Mouse (Mus musculus) kidney, embryonic 16.5 days (tissue): ENCODE results near the gene Jagn1. TPM values are rescaled to one million over a fixed set of nuclear protein-coding genes. Genes with fewer than 3 reads are reported as not detected.

Experiments
- ATAC-seq: fragments of 200-750 bp; cut with Nextera tagmentation; 2 replicates; pipeline ENCODE4 v1.8.0; 2017; ENCODE audit warnings: moderate TSS enrichment; ENCODE audit not compliant: low FRiP score, low TSS enrichment
- H3K27ac ChIP-seq: fragments of 300-500 bp; sonication (generic); 2 replicates; pipeline ENCODE4 v1.5.1; 2014; ENCODE audit warnings: low read length
- H3K27me3 ChIP-seq: fragments of 300-500 bp; sonication (generic); 2 replicates; pipeline ENCODE4 v1.6.1; 2014; ENCODE audit warnings: low read length, control low read depth, mixed read lengths; ENCODE audit not compliant: insufficient read depth
- H3K36me3 ChIP-seq: fragments of 300-500 bp; sonication (generic); 2 replicates; pipeline ENCODE4 v1.6.1; 2014; ENCODE audit warnings: low read length, control low read depth, mixed read lengths; ENCODE audit not compliant: insufficient read depth
- H3K4me1 ChIP-seq: fragments of 300-500 bp; sonication (generic); 2 replicates; pipeline ENCODE4 v1.6.1; 2014; ENCODE audit warnings: low read length, control low read depth, mixed read lengths; ENCODE audit not compliant: insufficient read depth
- H3K4me2 ChIP-seq: fragments of 300-500 bp; sonication (generic); replicated peaks from 2 replicates; pipeline ENCODE4 v1.6.1; 2014; ENCODE audit warnings: low read depth, low read length
- H3K4me3 ChIP-seq: fragments of 300-500 bp; sonication (generic); 2 replicates; pipeline ENCODE4 v1.5.1; 2014; ENCODE audit warnings: mild to moderate bottlenecking, low read length
- H3K9ac ChIP-seq: fragments of 300-500 bp; sonication (generic); replicated peaks from 2 replicates; pipeline ENCODE4 v1.6.1; 2014; ENCODE audit warnings: low read length
- H3K9me3 ChIP-seq: fragments of 300-500 bp; sonication (generic); 2 replicates; pipeline ENCODE4 v1.6.1; 2016; ENCODE audit warnings: low read length, control low read depth
- WGBS: fragments of 180-500 bp; shearing (Covaris S2); extraction: QIAGEN DNeasy Blood & Tissue Kit; methylation state at CpG from one replicate; pipeline ENCODE4 v1.1.7; 2014; 5-methylcytosine and 5-hydroxymethylcytosine counted together
- polyA plus RNA-seq: library from polyadenylated mRNA; unstranded; fragments of >200 nt; fragmentation: Nextera tagmentation; extraction: Ambion mirVana; gene quantifications from 2 replicates; pipeline ENCODE4 v1.2.1, GENCODE M21; 2015

The Jagn1 gene
- polyA plus RNA-seq, 1 experiment from 2014 or later = 121 TPM

DNA sequence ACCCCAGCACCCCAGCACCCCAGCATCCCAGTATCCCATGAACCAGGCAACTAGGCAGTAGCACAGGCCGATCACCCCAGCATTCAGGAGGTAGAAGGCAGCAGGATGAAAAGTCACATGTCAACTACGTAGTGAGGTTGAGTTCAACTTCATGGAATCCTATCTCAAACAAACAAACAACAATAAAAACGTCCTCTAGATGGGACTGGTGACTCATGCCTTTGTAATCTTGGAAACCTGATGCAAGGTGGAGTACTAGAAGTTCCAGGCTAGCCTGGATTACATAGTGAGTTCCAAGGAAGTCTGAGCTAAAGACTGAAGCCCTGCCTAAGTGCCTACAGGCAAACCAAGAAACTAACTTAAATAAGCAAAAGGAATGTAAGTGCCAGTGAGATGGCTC is 11.5 kb upstream of the Jagn1 start:
- ATAC-seq = no peak
- Histone ChIP-seq H3K27ac (no peak overlapping the region), H3K9me3 (peaks cover 4% of the 10 kb centered on the region; the same call in 1 of the 2 replicates), H3K9ac (no peak overlapping the region), H3K4me1 (no peaks in the 10 kb centered on the region), H3K4me2 (no peak overlapping the region), H3K36me3 (no peaks in the 10 kb centered on the region), H3K27me3 (no peaks in the 10 kb centered on the region), H3K4me3 (no peak overlapping the region)
- 47% methylated on average over 3 of the region's 3 CpGs for WGBS

DNA sequence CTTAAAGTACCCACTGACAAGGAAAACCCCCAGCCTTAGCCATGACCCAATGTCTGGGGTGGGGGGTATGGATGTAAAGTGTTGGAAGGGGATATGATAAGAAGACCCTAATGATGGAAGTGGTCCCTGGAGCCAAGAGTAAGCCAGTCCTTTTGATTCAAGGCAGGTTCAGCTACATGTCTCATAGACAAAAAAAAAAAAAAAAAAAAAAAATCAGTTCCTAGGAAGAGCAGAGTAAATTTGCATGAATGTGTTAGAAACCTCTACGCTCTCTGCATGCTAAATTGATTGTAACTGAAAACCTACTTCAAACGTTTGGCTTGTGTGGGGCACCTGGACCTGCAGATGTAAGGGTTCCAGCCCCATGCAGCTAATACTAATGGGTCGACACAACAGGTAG is 10.6 kb upstream of the Jagn1 start:
- Histone ChIP-seq H3K27me3 (no peaks in the 10 kb centered on the region), H3K9me3 (peaks cover 4% of the 10 kb centered on the region; the same call in 1 of the 2 replicates), H3K4me2 (no peak overlapping the region), H3K9ac (no peak overlapping the region), H3K36me3 (no peaks in the 10 kb centered on the region), H3K4me3 (no peak overlapping the region), H3K4me1 (no peaks in the 10 kb centered on the region), H3K27ac (no peak overlapping the region)
- 46% methylated on average over 3 of the region's 3 CpGs for WGBS
- ATAC-seq = no peak

DNA sequence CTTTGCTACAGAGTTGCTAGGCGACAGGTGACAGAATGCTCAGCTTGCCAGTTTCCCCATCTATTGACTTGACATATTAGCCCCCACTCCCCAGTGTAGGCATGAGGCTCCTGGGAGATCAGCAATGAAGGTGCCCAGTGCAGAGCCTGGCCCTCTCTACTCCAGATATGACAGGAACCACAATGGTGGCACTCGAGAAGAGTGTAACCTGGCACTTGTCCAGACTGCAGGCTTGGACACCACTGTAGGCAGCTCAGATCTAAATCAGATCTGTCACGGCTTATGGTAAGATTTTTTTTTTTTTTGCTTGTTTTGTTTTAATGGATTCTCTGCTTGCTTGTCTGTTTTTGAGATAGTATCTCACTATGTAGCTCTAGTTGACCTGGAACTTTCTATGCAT is 8.7 kb upstream of the Jagn1 start:
- ATAC-seq = no peak
- H3K9me3 ChIP-seq = no peaks in the 10 kb centered on the region
- no peak overlapping the region for H3K9ac ChIP-seq
- no peak overlapping the region for H3K27ac ChIP-seq
- no peaks in the 10 kb centered on the region for H3K27me3 ChIP-seq
- 64% methylated on average over 3 of the region's 3 CpGs for WGBS
- no peak overlapping the region for H3K4me2 ChIP-seq
- no peak overlapping the region for H3K4me3 ChIP-seq
- H3K36me3 ChIP-seq = no peaks in the 10 kb centered on the region
- no peaks in the 10 kb centered on the region for H3K4me1 ChIP-seq

- H3K27ac ChIP-seq = no peak overlapping the region
- H3K27me3 ChIP-seq = no peaks in the 10 kb centered on the region
- H3K36me3 ChIP-seq = no peaks in the 10 kb centered on the region
- H3K9me3 ChIP-seq = no peaks in the 10 kb centered on the region
- no peak overlapping the region for H3K9ac ChIP-seq
- no peak for ATAC-seq
- H3K4me1 ChIP-seq = no peaks in the 10 kb centered on the region
- WGBS = 77% methylated on average over 7 of the region's 7 CpGs
- no peak overlapping the region for H3K4me2 ChIP-seq
- H3K4me3 ChIP-seq = no peak overlapping the region
Observed at GRCm38 (mm10) chr6:113434691-113435090, 7.7 kb upstream of the Jagn1 start.

GRCm38 (mm10) chr6:113435664-113436205 is 6.6 kb upstream of the Jagn1 start, which contains the start of gene Cidec:
TSS of gene Cidec (minus strand) at chr6:113435760.
- H3K4me2 ChIP-seq = no peak within 1 kb of the TSS
- no peak within 1 kb of the TSS for H3K9ac ChIP-seq
- no peak for ATAC-seq
- H3K4me3 ChIP-seq = no peak within 1 kb of the TSS
- H3K27me3 ChIP-seq = no peaks in the 10 kb centered on the region
- H3K27ac ChIP-seq = no peak within 1 kb of the TSS
- no peaks in the 10 kb centered on the region for H3K9me3 ChIP-seq
- no peaks in the 10 kb centered on the region for H3K4me1 ChIP-seq
- H3K36me3 ChIP-seq = no peaks in the 10 kb centered on the region
- WGBS = 71% methylated on average over 9 of the region's 9 CpGs

- no peak for ATAC-seq
- Histone ChIP-seq H3K9me3 (no peaks in the 10 kb centered on the region), H3K4me2 (no peak overlapping the region), H3K4me1 (no peaks in the 10 kb centered on the region), H3K4me3 (no peak overlapping the region), H3K36me3 (no peaks in the 10 kb centered on the region), H3K27me3 (no peaks in the 10 kb centered on the region), H3K27ac (no peak overlapping the region), H3K9ac (no peak overlapping the region)
- WGBS = 72% methylated on average over 12 of the region's 12 CpGs
Observed at GRCm38 (mm10) chr6:113437135-113437534, 5.2 kb upstream of the Jagn1 start.

GRCm38 (mm10) chr6:113438721-113439430 is 3.5 kb upstream of the Jagn1 start:
- H3K4me2 ChIP-seq = no peak overlapping the region
- H3K4me1 ChIP-seq = peaks cover 9% of the 10 kb centered on the region
- H3K27ac ChIP-seq = no peak overlapping the region
- H3K4me3 ChIP-seq = no peak overlapping the region
- H3K9ac ChIP-seq = no peak overlapping the region
- H3K36me3 ChIP-seq = no peaks in the 10 kb centered on the region
- no peaks in the 10 kb centered on the region for H3K9me3 ChIP-seq
- no peaks in the 10 kb centered on the region for H3K27me3 ChIP-seq
- 58% methylated on average over 12 of the region's 12 CpGs for WGBS
- no peak for ATAC-seq

DNA sequence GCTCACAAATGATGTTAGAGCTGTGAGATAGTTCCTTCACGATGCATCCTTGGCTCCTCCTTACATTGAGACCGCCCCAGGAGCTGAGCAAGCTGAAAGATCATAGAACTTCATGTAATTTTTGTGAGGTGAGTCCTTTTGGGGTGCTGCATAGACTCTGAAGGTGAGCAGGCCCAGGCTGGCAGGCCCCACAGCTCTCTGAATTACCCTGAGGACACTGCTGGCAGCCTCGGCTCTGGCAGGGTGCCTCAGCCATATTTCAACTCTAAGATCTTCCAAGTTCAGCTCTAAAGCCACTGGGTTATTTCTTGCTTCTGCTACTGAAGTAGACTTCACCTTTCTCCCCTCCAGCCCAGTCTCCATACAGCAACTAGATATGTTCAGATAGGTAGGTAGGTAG is 1.7 kb upstream of the Jagn1 start:
- Histone ChIP-seq H3K36me3 (no peaks in the 10 kb centered on the region), H3K9ac (no peak overlapping the region), H3K9me3 (no peaks in the 10 kb centered on the region), H3K27me3 (no peaks in the 10 kb centered on the region), H3K4me2 (no peak overlapping the region), H3K27ac (no peak overlapping the region), H3K4me3 (no peak overlapping the region), H3K4me1 (peaks cover 17% of the 10 kb centered on the region)
- 85% methylated on average over 3 of the region's 3 CpGs for WGBS
- no peak for ATAC-seq

DNA sequence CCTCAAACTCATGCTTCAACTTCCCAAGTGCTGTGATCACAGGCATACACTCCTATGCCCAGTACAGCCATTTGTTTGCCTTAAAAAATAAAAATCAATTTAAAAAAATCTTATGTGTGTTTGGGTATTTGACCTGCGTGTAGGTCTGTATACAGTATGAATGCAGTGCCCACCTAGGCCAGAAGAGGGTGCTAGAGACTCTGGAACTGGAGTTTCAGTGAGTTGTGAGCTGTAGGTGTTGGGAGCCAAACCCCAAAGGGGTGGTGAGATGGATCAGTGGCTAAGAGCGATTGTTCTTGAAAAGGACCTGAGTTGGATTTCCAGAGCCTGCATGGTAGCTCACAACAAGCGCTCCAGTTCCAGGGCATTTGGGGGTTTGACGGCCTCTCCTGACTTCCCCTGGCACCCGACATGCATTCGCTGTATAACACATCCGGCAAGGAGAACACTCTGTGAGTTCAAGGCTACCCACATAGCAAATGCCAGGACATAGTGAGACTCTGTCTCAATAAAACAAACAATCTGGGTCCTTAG is 1.2 kb upstream of the Jagn1 start:
- Histone ChIP-seq H3K4me3 (no peak overlapping the region), H3K27ac (no peak overlapping the region), H3K4me2 (no peak overlapping the region), H3K9ac (no peak overlapping the region), H3K27me3 (no peaks in the 10 kb centered on the region), H3K36me3 (no peaks in the 10 kb centered on the region), H3K9me3 (no peaks in the 10 kb centered on the region), H3K4me1 (peaks cover 19% of the 10 kb centered on the region)
- 55% methylated on average over 7 of the region's 7 CpGs for WGBS
- no peak; the same call in 1 of the 2 replicates for ATAC-seq

- no peak for ATAC-seq
Observed at GRCm38 (mm10) chr6:113442087-113442441, 305 bp upstream of the Jagn1 start.

More at GRCm38 (mm10) chr6:113442087-113442441, 305 bp upstream of the Jagn1 start:
- H3K27me3 ChIP-seq = no peaks in the 10 kb centered on the region
- peak overlapping the region; percentile 84 for H3K4me2 ChIP-seq
- H3K4me1 ChIP-seq = peaks cover 19% of the 10 kb centered on the region
- peak overlapping the region; percentile 96 for H3K9ac ChIP-seq
- no peaks in the 10 kb centered on the region for H3K9me3 ChIP-seq
- 38% methylated on average over 9 of the region's 9 CpGs for WGBS
- H3K4me3 ChIP-seq = peak overlapping the region; percentile 93
- peak overlapping the region; percentile 69 for H3K27ac ChIP-seq
- peaks cover 4% of the 10 kb centered on the region for H3K36me3 ChIP-seq
